Mouse (Mus musculus) layer of hippocampus, postnatal 36 days (tissue): ENCODE measurements at regions not wholly inside any gene's neighbourhood (a gene's known extent, or its start where the extent isn't known, plus 50 kb on each side); places are given as distances from the start of the nearest gene placed in this dataset.

ENCODE experiments used
- DNase-seq, 2 experiments: peaks; one replicate each; pipeline ENCODE4 v3.0.0; 2022

- peak; percentile 11 to 17 for DNase-seq
Observed at GRCm38 (mm10) chr5:49642439-49642838, 117.7 kb upstream of the Kcnip4 start.

GRCm38 (mm10) chr5:49641206-49641830, 116.6 kb upstream of the Kcnip4 start:
- no peak for DNase-seq

- DNase-seq, result peak; percentile 6 to 31
Observed at GRCm38 (mm10) chr5:49639637-49640036, 114.9 kb upstream of the Kcnip4 start.

GRCm38 (mm10) chr5:49620152-49620551, 95.4 kb upstream of the Kcnip4 start:
- DNase-seq, result no peak

- DNase-seq, result no peak
Observed at GRCm38 (mm10) chr5:49606761-49607160, 82.1 kb upstream of the Kcnip4 start.

GRCm38 (mm10) chr5:49580777-49581176, 56.1 kb upstream of the Kcnip4 start:
- DNase-seq, result no peak

- no peak for DNase-seq
Observed at GRCm38 (mm10) chr5:49575901-49576300, 51.2 kb upstream of the Kcnip4 start.
